Mouse (Mus musculus): ENCODE measurements around the gene Cldn11.
A peak's percentile ranks its signal among the peaks of the same experiment; 100 is the strongest.

The Cldn11 gene

GRCm38 (mm10) chr3:31161336-31161735 is 11.6 kb downstream of the Cldn11 start:
- DNase-seq: peak; percentile 55

- peak; percentile 74 for DNase-seq
Measured at GRCm38 (mm10) chr3:31162860-31163259, 13.1 kb downstream of the Cldn11 start.

- peak; percentile 25 for DNase-seq
Measured at GRCm38 (mm10) chr3:31165803-31166202, 16.1 kb downstream of the Cldn11 start.

GRCm38 (mm10) chr3:31166365-31166871 is 16.7 kb downstream of the Cldn11 start:
- DNase-seq: peak; percentile 88

- peak; percentile 18 for DNase-seq
Measured at GRCm38 (mm10) chr3:31190342-31190741, 40.6 kb downstream of the Cldn11 start.

GRCm38 (mm10) chr3:31191402-31191801 is 41.7 kb downstream of the Cldn11 start:
- no peak for DNase-seq

GRCm38 (mm10) chr3:31199162-31199877 is 49.6 kb downstream of the Cldn11 start:
- peak; percentile 68 for DNase-seq

- no peak for DNase-seq
Measured at GRCm38 (mm10) chr3:31203947-31204346, 54.2 kb downstream of the Cldn11 start.

GRCm38 (mm10) chr3:31205167-31205566 is 55.4 kb downstream of the Cldn11 start:
- DNase-seq: no peak

- no peak for DNase-seq
Measured at GRCm38 (mm10) chr3:31208046-31208445, 58.3 kb downstream of the Cldn11 start.

GRCm38 (mm10) chr3:31208458-31208994 is 58.8 kb downstream of the Cldn11 start:
- DNase-seq: no peak

- DNase-seq: no peak
Measured at GRCm38 (mm10) chr3:31209001-31209400, 59.3 kb downstream of the Cldn11 start.

- no peak for DNase-seq
Measured at GRCm38 (mm10) chr3:31212205-31213038, 62.7 kb downstream of the Cldn11 start.

GRCm38 (mm10) chr3:31213802-31214201 is 64.1 kb downstream of the Cldn11 start:
- no peak for DNase-seq

Data from heart, adult 11 months (tissue).